Mouse (Mus musculus) spleen, postnatal 10 days (tissue): ENCODE results near the gene Olfr1394.
"Not testable (repeated sequence)": the region's sequence is repeated elsewhere in the genome, so short reads cannot be mapped to it uniquely, and the experiment has no call there.

Experiments used
- DNase-seq, 2 experiments: peaks; one replicate each; pipeline ENCODE4 v3.0.0; 2021 to 2022; ENCODE audit warnings: low spot score in 2 of 2

Olfr1394 gene

DNA sequence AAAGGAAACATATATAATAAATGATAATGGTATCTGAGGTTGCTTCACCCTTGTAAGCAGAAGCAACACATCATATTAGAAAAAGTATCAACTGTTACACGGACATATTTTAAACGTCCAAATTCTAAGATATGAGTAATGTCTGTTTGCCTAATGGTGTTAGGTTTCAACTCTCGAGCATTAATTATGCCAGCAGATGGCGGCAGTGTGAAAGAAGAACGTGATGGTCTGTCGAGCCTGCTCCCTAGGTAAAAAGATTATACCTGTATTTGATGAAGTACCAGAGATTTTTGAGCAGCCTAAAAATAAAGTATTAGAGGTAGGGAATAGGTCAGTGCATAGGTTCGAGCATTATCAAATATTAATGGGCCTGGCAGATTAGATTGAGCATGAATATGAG lies 35.6 kb downstream of the Olfr1394 start:
- peak; percentile 43 to 83 for DNase-seq

DNA sequence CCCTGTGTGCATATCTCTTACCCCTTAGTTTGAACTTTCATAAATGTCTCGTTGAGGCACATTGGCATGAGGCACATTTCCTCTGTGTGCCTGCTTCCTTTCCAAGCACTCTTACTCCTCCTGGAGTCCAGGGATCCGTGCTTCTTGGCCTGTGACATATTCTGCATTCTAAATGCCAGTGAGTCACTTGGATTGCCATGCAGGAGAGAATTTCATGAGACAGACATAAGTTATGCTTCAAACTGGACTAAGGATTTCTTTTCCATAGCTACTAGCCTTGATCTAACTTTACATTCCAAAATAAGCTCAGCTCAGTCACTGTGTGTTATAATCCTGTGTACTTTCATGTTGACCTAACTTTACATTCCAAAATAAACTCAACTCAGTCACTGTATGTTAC lies 36.9 kb downstream of the Olfr1394 start:
- no peak for DNase-seq

DNA sequence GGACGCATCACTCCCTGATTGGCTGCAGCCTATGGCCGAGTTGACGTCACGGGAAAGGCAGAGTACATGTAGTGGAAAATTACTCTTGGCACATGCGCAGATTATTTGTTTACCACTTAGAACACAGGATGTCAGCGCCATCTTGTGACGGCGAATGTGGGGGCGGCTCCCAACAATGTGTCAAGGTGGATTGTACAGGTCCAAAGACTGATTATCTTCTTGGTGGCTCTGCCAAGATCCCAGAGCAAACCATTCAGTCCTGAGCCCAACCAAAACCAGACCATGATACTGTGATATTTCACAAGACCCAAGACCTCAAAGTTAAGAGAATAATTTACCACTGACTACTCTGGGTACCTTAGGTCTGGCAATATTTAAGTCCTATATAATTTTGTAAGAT lies 40.6 kb downstream of the Olfr1394 start:
- DNase-seq: not testable (repeated sequence)

DNA sequence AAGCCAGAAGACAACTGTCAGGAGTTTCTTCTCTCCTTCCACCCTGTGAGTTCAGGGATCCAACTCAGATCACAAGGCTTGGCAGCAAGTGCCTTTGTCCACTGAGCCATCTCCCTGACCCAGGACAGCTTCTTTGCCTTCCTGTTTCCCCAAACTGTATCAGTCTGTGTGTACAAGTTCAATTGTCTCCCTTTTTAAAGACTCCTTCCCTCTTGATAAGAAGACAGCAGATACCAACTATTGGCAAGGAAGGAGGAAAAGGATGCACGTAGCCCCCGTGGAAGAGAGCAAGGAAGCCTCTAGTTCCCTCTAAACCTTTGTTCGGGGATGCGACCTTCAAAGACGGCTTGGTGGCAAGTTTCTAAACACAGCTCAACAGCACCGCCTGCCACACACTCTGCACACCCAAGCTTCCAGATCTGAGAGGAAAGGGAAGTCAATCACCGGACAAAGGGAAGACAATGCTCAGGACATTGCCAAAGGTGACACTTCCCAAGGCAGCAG lies 41.7 kb downstream of the Olfr1394 start:
- no peak for DNase-seq

DNA sequence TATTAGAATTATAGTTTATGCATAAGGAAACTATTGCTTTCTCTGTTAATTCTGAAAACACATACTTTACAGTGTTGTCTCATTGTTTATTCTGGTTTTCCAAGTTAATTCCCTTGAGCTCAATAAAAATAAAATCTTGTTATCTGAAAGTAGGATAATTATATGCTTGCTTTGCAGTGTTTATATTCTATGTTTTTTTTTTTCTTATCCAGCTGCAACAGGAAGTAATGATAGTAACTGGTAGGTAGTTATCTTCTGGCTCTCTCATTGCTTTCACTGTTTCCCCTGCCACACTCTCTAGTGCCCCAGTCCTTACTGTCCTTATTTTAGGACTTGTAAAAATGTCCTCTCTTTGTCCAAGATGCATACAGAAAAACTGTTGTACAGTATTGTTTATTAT lies 46.5 kb downstream of the Olfr1394 start:
- no peak for DNase-seq

DNA sequence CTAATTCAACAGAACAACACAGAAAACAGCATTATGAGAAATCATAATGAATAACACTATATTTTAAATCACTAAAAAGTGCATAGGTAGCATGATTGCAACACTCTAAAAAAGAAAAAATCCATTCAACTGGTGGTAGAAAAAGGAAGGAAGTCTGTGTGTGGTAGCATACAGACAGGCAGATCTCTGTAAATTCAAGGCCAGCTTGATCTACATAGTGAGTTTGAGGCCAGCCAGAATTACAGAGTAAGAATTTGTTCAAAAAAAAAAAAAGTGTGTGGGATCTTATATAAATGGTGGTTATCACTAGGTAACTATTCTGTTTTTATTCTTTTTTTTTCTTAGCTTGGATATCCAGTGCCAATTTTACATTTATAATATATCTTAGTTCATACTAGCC lies 47.0 kb downstream of the Olfr1394 start:
- no peak for DNase-seq

DNA sequence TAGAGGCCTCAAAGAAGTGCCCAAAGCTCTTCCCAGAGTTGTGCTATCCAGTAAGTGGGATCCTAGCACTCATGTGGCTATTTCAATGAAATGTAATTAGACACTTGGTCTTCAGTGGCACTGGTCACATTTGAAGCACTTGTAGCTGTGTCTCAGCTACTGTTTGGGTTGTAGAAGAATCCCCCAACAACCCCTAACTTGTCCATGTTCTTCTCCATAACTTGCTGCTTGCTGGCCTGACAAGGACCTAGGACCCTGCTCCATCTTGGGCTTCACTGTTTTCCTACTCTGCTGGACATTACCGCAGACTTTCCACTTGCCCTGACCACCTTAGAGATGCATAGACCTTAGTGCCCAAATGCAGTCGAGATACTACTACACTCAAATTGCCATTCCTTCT lies 47.9 kb downstream of the Olfr1394 start:
- no peak for DNase-seq

DNA sequence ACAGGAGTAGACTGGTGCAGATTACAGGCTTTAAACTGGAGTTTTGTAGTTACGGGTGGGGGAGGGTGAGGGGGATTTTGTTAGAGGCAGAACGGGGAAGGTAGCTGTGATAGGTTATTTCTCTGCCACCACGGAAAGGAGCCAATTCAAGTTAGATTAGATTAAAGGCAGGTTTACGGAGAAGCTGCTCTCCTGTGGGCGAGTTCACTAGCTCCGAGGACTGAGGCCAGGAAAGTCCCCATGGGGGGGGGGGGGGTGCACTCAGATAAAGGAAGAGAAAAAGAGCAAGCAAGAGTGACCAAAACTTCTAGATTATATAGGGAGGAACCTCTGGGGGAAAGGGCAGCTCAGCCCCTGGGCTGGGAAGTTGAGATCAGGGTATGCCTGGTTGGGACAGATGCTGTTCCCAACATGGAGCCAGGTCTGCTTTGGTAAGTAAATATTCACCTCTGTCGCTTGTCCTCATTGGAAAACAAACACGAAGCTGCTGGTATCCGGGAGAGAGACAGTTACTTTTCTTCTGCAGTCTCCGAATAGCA lies 48.4 kb downstream of the Olfr1394 start:
- peak; percentile 34 to 49 for DNase-seq

DNA sequence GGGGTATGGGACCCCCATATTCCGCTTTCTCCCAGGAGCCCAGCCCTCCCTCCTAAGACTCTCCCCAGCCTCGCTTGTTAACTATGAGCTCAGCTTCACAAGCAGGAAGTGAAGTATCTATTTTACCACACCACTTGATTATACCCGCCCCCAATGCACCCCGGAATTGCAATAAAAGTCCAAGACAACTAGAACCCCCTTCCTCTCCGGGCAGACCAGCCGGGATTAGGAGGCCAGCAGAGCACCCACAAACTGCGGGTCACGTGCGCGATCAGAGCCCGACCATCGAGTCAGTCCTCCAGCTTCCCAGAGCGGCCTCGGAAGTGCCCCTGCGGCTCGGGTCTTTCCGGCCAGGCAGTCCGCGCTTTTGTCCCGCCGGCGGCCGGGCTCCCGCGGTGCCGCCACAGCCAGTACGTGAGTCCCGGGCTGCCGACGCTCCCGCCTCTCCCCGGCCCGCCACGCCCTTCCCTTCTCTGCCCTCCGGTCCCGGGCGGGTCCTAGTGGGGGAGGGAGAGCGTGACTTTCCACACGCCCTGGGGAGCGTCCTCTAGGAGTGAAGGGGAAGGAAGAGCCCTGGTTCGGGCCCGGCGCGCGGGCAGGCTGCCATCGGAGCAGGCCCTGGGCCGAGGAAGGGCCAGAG lies 49.1 kb downstream of the Olfr1394 start, which contains the start of gene Zfp62:
Gene Zfp62 (plus strand): TSS at position 164 of the 640 bp plus-strand sequence.
- peak; percentile 91 to 95 for DNase-seq

DNA sequence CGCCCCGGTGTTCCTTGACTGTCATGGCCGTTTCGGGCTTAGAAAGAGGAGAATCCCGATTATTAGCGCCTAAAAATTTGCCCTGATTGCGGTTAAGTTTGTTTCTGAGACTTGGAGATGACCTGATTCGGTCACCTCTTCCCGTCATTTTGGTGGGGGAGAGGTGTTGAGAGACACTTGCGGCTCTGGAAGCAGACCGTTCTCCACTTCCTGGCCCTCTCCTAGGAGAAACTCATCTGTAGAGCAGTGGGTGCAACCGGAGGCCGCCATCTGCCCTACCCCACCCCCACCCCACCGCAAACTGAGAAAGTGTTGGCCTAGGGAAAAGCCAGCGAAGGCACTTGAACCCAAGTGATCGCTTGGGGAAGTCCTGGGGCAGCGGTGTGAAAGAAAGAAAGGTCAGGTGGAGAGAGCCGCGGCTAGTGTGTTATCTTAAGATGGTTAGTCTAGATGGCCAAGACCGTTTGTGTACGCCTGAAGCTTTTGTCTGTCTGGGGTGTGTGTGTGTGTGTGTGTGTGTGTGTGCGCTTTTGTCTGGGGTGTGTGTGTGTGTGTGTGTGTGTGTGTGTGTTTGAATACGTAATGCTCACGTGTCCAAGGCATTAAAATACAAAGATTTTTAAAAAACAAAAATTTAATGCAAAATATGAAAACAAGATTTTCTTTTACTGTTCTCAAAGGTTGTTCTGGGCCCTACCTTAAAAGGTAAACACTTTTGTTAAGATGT lies 49.8 kb downstream of the Olfr1394 start:
- peak in 1 of 2 experiments; percentile 50 for DNase-seq

DNA sequence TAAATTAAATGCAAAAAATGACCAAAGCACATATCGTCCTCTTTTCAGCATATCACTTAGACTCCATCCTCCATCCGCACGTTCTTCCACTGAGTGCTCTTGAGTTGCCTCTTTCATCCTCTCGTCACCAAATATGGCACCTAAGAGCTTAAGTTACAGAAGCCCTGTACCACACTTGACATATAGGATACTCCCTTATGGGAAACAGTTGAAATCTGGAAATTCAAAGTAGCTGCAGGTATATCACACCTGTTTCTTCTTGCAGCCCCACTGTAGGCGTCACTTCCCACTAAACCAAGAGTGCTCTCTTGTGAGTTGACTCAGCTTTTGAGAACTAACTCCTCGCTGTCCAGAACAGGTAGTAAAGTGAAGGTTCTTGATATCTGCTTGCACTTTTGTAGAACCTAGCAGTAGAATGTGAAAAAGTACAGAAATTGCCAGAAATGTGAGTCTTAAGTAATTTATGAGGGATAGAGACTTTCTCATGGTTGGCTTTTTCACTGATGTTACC lies 51.0 kb downstream of the Olfr1394 start:
- no peak for DNase-seq

DNA sequence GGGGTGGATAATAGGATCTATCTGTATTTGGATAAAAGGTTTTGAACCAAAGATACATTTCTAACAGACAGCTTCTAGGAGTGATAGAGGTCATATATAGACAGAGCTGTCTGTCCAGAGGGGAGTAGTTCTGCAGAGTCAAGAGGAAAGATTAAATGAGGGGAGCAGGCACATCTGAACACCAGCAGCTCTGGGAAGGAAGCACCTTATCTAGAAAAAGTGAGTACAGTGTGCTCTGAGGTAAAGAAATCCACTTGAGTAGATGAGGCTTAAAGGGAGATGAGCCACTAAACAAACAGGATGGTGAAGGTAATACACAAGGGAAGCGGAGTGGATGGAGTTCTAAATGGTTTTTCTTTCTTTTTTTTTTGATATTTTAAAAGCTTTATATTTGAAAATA lies 53.3 kb downstream of the Olfr1394 start:
- DNase-seq: no peak
